10 mouse cellular contexts compared by ENCODE assay signal in the genomic region with DNA sequence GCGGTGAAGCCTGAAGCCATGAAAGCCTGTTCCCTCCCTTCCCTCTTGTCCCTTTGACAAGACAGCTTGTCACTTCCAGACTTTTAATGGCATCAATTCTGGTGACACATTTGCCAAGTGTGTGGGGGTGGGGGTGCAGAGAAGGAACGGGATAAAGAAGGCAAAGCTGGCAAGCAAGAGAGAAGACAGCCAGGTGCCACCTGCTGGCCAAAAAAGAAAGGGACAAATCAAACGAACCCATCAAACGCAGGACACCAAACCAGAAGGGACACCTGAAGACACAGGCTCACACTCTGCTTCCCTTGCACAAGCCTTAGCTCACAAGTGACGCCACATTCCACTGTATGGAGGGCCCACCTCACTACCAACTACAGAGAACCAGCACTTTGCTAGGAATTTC.
DNase-seq lines count a peak whose midpoint lies in the region; ATAC-seq lines count a peak whose summit lies in the region.
"Had no signal": no experiment of that assay in that cellular context is flagged by ENCODE, and none has a peak within 500 bp of the region (broad histone marks: within the 10 kb centered on the region; RNA-seq: fewer than 3 reads in every experiment).

No protein-coding gene starts in this region.

- H3K4me3 ChIP-seq in neural tube, embryonic 15.5 days (replicated peaks) = no peak overlapping the region
- H3K4me3 ChIP-seq: heart, embryonic 13.5 days; neural tube, embryonic 12.5 days had no signal

- peaks cover 8% of the 10 kb centered on the region for H3K4me1 ChIP-seq in neural tube, embryonic 15.5 days

- no peak overlapping the region for H3K9ac ChIP-seq in neural tube, embryonic 15.5 days (replicated peaks)
- H3K9ac ChIP-seq: heart, embryonic 13.5 days; neural tube, embryonic 12.5 days had no signal

- H3K27ac ChIP-seq in neural tube, embryonic 15.5 days (replicated peaks) = no peak overlapping the region
- H3K27ac ChIP-seq: heart, embryonic 13.5 days; neural tube, embryonic 12.5 days had no signal

- intact Hi-C loops in left cerebral cortex, postnatal 4 days (cut with DNase I) = loop anchor here (5.0 kb wide), 1 partner anchor 79 kb away; no protein-coding TSS in a partner anchor

- no peaks in the 10 kb centered on the region for H3K36me3 ChIP-seq in neural tube, embryonic 15.5 days
- H3K36me3 ChIP-seq: heart, embryonic 13.5 days; neural tube, embryonic 12.5 days had no signal

- peak; percentile 60 for DNase-seq in CD4-positive, CD25-positive, alpha-beta regulatory T cell, adult 2 months (ENCODE audit: low read depth, low spot score)
- peak; percentile 39 for DNase-seq in neural tube, embryonic 10.5 days (ENCODE audit: extremely low spot score, low spot score)
- DNase-seq in cerebellum, postnatal 36 days = peak; percentile 67 to 76
- DNase-seq in gastrocnemius, postnatal 10 days = peak; percentile 24
- DNase-seq in left cerebral cortex, postnatal 4 days = peak; percentile 77
- peak; percentile 68 for DNase-seq in retina, embryonic 14.5 days (ENCODE audit: low spot score)

- ATAC-seq in CD4-positive, CD25-positive, alpha-beta regulatory T cell, adult 4 months = no peak
- ATAC-seq in neural tube, embryonic 15.5 days (ENCODE audit: low FRiP score) = no peak

- H3K4me2 ChIP-seq in neural tube, embryonic 15.5 days = no peak overlapping the region
- H3K4me2 ChIP-seq: heart, embryonic 13.5 days; neural tube, embryonic 12.5 days had no signal

- H3K27me3 ChIP-seq in neural tube, embryonic 15.5 days (replicated peaks) = no peaks in the 10 kb centered on the region
- H3K27me3 ChIP-seq: neural tube, embryonic 12.5 days had no signal

- 28% methylated on average over 5 of the region's 5 CpGs for WGBS in neural tube, embryonic 15.5 days

- H3K9me3 ChIP-seq in neural tube, embryonic 15.5 days (replicated peaks) = no peaks in the 10 kb centered on the region
- H3K9me3 ChIP-seq: heart, embryonic 13.5 days; neural tube, embryonic 12.5 days had no signal

Comparison
In these comparisons a context has a peak if more than half of its experiments do, and no peak if none do; other contexts are left out.
1. DNase-seq: peak in every context shown above with its lines; median percentile 77 in left cerebral cortex, postnatal 4 days; 72 in cerebellum, postnatal 36 days; 68 in retina, embryonic 14.5 days; 60 in CD4-positive, CD25-positive, alpha-beta regulatory T cell, adult 2 months; 39 in neural tube, embryonic 10.5 days; 24 in gastrocnemius, postnatal 10 days.